Mouse (Mus musculus): Measurements from ENCODE around the gene Nfkbid. TPM values are rescaled to one million over a fixed set of nuclear protein-coding genes. Genes with fewer than 3 reads are reported as not detected.

Nfkbid gene
- total and polyA plus RNA-seq, 3 experiments: 144 to 197 (median 161) TPM

GRCm38 (mm10) chr7:30420673-30421072, 859 bp upstream of the Nfkbid start:
- H3K27ac ChIP-seq (ENCODE audit: insufficient read depth, low read depth): peak overlapping the region; percentile 88
- H3K79me2 ChIP-seq (replicated peaks; ENCODE audit: control insufficient read depth, extremely low read depth, insufficient read depth, poor library complexity, severe bottlenecking): peaks cover 22% of the 10 kb centered on the region
- TF ChIP-seq MAX (IDR thresholded peaks at IDR 0.05; ENCODE audit: low read length) (peak; percentile 92), ZNF384 (IDR thresholded peaks at IDR 0.05; ENCODE audit: low read depth, low read length) (0 out of 2 replicates have a peak, but pooled peaks have one; percentile 9), USF1 (IDR thresholded peaks at IDR 0.05; ENCODE audit: low read depth, low read length) (no peak)
- no peaks in the 10 kb centered on the region for H3K27me3 ChIP-seq (replicated peaks)
- H3K4me1 ChIP-seq (ENCODE audit: control insufficient read depth in 1 of 2, insufficient read depth in 2 of 2): peaks cover 9 to 66% of the 10 kb centered on the region in 2 experiments
- H3K9ac ChIP-seq (ENCODE audit: insufficient read depth, low read depth): peak overlapping the region; percentile 96; the same call in 1 of the 2 replicates
- dilution Hi-C loops (cut with MboI; ENCODE audit: extremely low pct_ligation_motif_present, extremely low pct_unique_long_range_greater_than_20kb, low sequenced_read_pairs): no loop called here
- H3K4me3 ChIP-seq (replicated peaks in 1 of 3; ENCODE audit: low read depth in 2 of 3, low read length in 2 of 3, poor library complexity in 1 of 3): peak overlapping the region; percentile 58 to 93 (median 85)
- peaks cover 22 to 37% of the 10 kb centered on the region in 2 experiments for H3K36me3 ChIP-seq (replicated peaks in 1 of 2; ENCODE audit: control insufficient read depth in 1 of 2, insufficient read depth in 1 of 2, low read length in 1 of 2)
- in situ Hi-C loops (cut with MboI; ENCODE audit: low pct_ligation_motif_present, low pct_unique_long_range_greater_than_20kb, low sequenced_read_pairs): no loop called here
- DNase-seq (ENCODE audit: extremely low read depth): no peak
- peak overlapping the region; percentile 72 for H3K4me2 ChIP-seq (ENCODE audit: insufficient read depth, low read depth, poor library complexity, severe bottlenecking)
- H3K9me3 ChIP-seq (replicated peaks; ENCODE audit: low read length): peaks cover 8% of the 10 kb centered on the region

- peak overlapping the region; percentile 82 for H3K4me2 ChIP-seq (ENCODE audit: insufficient read depth, low read depth, poor library complexity, severe bottlenecking)
- peak overlapping the region; percentile 88 for H3K27ac ChIP-seq (ENCODE audit: insufficient read depth, low read depth)
- in situ Hi-C loops (cut with MboI; ENCODE audit: low pct_ligation_motif_present, low pct_unique_long_range_greater_than_20kb, low sequenced_read_pairs) (no loop called here), dilution Hi-C loops (cut with MboI; ENCODE audit: extremely low pct_ligation_motif_present, extremely low pct_unique_long_range_greater_than_20kb, low sequenced_read_pairs) (no loop called here)
- H3K9me3 ChIP-seq (replicated peaks; ENCODE audit: low read length): peaks cover 8% of the 10 kb centered on the region
- peaks cover 32 to 49% of the 10 kb centered on the region in 2 experiments for H3K36me3 ChIP-seq (replicated peaks in 1 of 2; ENCODE audit: control insufficient read depth in 1 of 2, insufficient read depth in 1 of 2, low read length in 1 of 2)
- peaks cover 9 to 67% of the 10 kb centered on the region in 2 experiments for H3K4me1 ChIP-seq (ENCODE audit: control insufficient read depth in 1 of 2, insufficient read depth in 2 of 2)
- peak overlapping the region; percentile 85 to 95 (median 93) for H3K4me3 ChIP-seq (replicated peaks in 1 of 3; ENCODE audit: low read depth in 2 of 3, low read length in 2 of 3, poor library complexity in 1 of 3)
- DNase-seq (ENCODE audit: extremely low read depth): peak; percentile 93
- peak overlapping the region; percentile 96 for H3K9ac ChIP-seq (ENCODE audit: insufficient read depth, low read depth)
- H3K79me2 ChIP-seq (replicated peaks; ENCODE audit: control insufficient read depth, extremely low read depth, insufficient read depth, poor library complexity, severe bottlenecking): peaks cover 22% of the 10 kb centered on the region
- no peaks in the 10 kb centered on the region for H3K27me3 ChIP-seq (replicated peaks)
- TF ChIP-seq HCFC1 (IDR thresholded peaks at IDR 0.05; ENCODE audit: low read depth, low read length) (peak; percentile 65), MXI1 (IDR thresholded peaks at IDR 0.05; ENCODE audit: low read depth, low read length) (peak; percentile 89), TCF12 (IDR thresholded peaks at IDR 0.05; ENCODE audit: low read depth, low read length) (peak; percentile 98), RCOR1 (conservative IDR thresholded peaks at IDR 0.05; ENCODE audit: low read depth, low read length) (peak; percentile 74), UBTF (IDR thresholded peaks at IDR 0.05; ENCODE audit: low read depth, low read length) (0 out of 2 replicates have a peak, but pooled peaks have one; percentile 8), POLR2AphosphoS2 (IDR thresholded peaks at IDR 0.05; ENCODE audit: low read depth, low read length) (0 out of 2 replicates have a peak, but pooled peaks have one; percentile 55), JUN (IDR thresholded peaks at IDR 0.05; ENCODE audit: insufficient read depth, low read depth, low read length) (no peak), CHD2 (IDR thresholded peaks at IDR 0.05; ENCODE audit: low read length) (peak; percentile 73; the same call in 1 of the 2 replicates), GABPA (IDR thresholded peaks at IDR 0.05; ENCODE audit: insufficient replicate concordance, low read depth, low read length) (no peak), BHLHE40 (IDR thresholded peaks at IDR 0.05; ENCODE audit: low read depth, low read length) (peak; percentile 98), ELF1 (IDR thresholded peaks at IDR 0.05; ENCODE audit: low read depth, low read length) (peak; percentile 82), MAZ (IDR thresholded peaks at IDR 0.05; ENCODE audit: low read depth, low read length) (peak; percentile 97), ZC3H11A (IDR thresholded peaks at IDR 0.05; ENCODE audit: low read depth, low read length) (no peak), NRF1 (IDR thresholded peaks at IDR 0.05; ENCODE audit: low read depth, low read length) (peak; percentile 76), JUND (conservative IDR thresholded peaks at IDR 0.05; ENCODE audit: low read depth, low read length) (no peak), KAT2A (IDR thresholded peaks at IDR 0.05; ENCODE audit: insufficient replicate concordance, low read length) (peak; percentile 50; the same call in 1 of the 2 replicates), RAD21 (IDR thresholded peaks at IDR 0.05; ENCODE audit: low read depth, low read length) (no peak; the same call in 1 of the 2 replicates), POLR2A (IDR thresholded peaks at IDR 0.05; ENCODE audit: low read depth, low read length) (no peak), MAFK (IDR thresholded peaks at IDR 0.05; ENCODE audit: insufficient replicate concordance, low read length) (no peak), NELFE (IDR thresholded peaks at IDR 0.05; ENCODE audit: low read depth, low read length) (no peak), SIN3A (IDR thresholded peaks at IDR 0.05; ENCODE audit: low read length) (peak; percentile 90), USF2 (conservative IDR thresholded peaks at IDR 0.05; ENCODE audit: low read depth, low read length) (no peak), ZKSCAN1 (IDR thresholded peaks at IDR 0.05; ENCODE audit: borderline replicate concordance, low read depth, low read length) (no peak), CHD1 (IDR thresholded peaks at IDR 0.05; ENCODE audit: low read depth, low read length) (no peak), SMC3 (IDR thresholded peaks at IDR 0.05; ENCODE audit: low read depth, low read length) (no peak), TBP (conservative IDR thresholded peaks at IDR 0.05; ENCODE audit: low read depth, low read length) (no peak), PAX5 (IDR thresholded peaks at IDR 0.05; ENCODE audit: low read length) (no peak), E2F4 (IDR thresholded peaks at IDR 0.05; ENCODE audit: insufficient replicate concordance, low read depth, low read length) (no peak), MEF2A (IDR thresholded peaks at IDR 0.05; ENCODE audit: borderline replicate concordance, low read depth, low read length) (peak; percentile 87)
These were observed 431 bp downstream of the Nfkbid start for GRCm38 (mm10) chr7:30421890-30422435.
